Mouse (Mus musculus) cerebellum, adult 2 months (tissue): ENCODE results near the gene Peak1.

Experiments
- CTCF ChIP-seq: fragments of 200-500 bp; IDR thresholded peaks from 2 replicates; pipeline ENCODE4 v1.5.1; 2011; ENCODE audit warnings: low read depth, mild to moderate bottlenecking, control low read depth, low read length, moderate library complexity, borderline replicate concordance; ENCODE audit not compliant: insufficient read depth
- POLR2A ChIP-seq: fragments of 200-500 bp; IDR thresholded peaks from 2 replicates; pipeline ENCODE4 v1.6.1; 2011; ENCODE audit warnings: low read length, control low read depth, borderline replicate concordance; ENCODE audit not compliant: insufficient read depth

DNA sequence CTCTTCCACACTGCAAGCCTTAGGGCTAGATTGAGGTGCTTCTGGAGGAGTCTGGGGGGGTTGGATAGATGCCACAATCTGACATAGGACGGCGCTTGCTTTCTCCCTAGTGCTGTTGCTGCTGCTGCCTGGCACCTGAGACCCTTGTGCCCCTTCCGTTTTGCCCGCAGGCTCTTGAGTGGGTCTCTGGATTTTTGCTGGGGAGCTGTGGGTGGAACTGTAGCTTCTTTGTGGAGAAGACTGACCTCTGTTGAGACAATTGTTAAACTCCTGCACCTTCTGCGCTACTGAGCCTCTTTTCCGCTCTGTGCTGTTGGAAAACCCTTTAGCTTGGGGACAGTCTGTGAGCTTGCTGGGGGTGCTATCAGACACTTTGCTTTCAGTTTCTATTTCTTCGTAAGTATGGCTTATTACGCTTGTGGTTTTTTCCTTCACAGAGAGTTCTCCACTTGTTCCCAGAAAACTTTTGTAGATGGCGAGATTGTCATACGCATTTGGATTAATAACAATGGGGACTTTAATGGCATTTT, 159.5 kb downstream of the Peak1 start:
- TF ChIP-seq CTCF, result no peak
- no peak for TF ChIP-seq POLR2A
